Mouse (Mus musculus): ENCODE results near the gene H2-D1. TPM values are rescaled to one million over a fixed set of nuclear protein-coding genes. Genes with fewer than 3 reads are reported as not detected.

The H2-D1 gene
- polyA plus RNA-seq, 1 experiment from 2014 or later = 23.1 TPM

DNA sequence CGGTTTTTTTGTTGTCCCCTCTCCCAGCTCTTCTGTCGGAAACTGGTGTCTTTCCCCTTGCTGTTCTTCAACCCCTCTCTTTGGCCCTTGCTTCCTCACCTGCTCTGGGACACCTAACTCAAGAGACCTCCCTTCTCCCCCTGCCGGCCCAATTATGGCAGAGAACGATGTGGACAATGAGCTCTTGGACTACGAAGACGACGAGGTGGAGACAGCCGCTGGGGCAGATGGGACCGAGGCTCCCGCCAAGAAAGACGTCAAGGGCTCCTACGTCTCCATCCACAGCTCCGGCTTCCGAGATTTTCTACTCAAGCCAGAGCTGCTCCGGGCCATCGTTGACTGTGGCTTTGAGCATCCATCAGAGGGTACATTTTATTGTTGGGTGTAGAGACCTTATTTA is 19.4 kb upstream of the H2-D1 start:
- Histone ChIP-seq H3K4me1 (peaks cover 36% of the 10 kb centered on the region), H3K4me3 (peak overlapping the region; percentile 99), H3K9me3 (replicated peaks) (no peaks in the 10 kb centered on the region), H3K27ac (peak overlapping the region; percentile 100), H3K27me3 (ENCODE audit: low read depth, poor library complexity, severe bottlenecking) (no peaks in the 10 kb centered on the region), H3K36me3 (peaks cover 55% of the 10 kb centered on the region)
- DNase-seq (ENCODE audit: low spot score) = peak; percentile 61
- WGBS = 19% methylated on average over 16 of the region's 16 CpGs

DNA sequence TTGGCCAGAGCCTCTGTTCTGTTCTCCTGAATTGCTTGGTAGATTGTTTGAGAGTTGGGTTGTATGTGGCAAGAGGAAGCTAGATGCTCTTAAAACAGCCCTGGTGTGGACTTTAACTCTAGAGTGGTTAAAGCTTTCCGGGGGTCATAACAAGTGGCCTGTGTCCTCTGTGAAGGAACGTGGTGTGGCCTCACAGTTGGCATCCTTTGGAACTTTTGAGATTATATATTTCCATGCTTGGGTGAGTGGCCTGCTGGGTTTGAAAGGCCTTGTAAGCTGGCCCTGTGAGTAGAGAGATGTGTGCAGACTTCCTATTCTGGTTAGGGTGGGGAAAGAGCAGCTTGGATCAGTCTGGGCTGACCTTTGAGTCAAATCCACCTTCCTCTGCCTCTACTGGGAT is 17.5 kb upstream of the H2-D1 start:
- Histone ChIP-seq H3K4me3 (peak overlapping the region; percentile 99), H3K9me3 (replicated peaks) (no peaks in the 10 kb centered on the region), H3K27me3 (ENCODE audit: low read depth, poor library complexity, severe bottlenecking) (no peaks in the 10 kb centered on the region), H3K27ac (no peak overlapping the region), H3K4me1 (peaks cover 36% of the 10 kb centered on the region), H3K36me3 (peaks cover 74% of the 10 kb centered on the region)
- WGBS = 86% methylated on average over 2 of the region's 2 CpGs
- DNase-seq (ENCODE audit: low spot score) = no peak

DNA sequence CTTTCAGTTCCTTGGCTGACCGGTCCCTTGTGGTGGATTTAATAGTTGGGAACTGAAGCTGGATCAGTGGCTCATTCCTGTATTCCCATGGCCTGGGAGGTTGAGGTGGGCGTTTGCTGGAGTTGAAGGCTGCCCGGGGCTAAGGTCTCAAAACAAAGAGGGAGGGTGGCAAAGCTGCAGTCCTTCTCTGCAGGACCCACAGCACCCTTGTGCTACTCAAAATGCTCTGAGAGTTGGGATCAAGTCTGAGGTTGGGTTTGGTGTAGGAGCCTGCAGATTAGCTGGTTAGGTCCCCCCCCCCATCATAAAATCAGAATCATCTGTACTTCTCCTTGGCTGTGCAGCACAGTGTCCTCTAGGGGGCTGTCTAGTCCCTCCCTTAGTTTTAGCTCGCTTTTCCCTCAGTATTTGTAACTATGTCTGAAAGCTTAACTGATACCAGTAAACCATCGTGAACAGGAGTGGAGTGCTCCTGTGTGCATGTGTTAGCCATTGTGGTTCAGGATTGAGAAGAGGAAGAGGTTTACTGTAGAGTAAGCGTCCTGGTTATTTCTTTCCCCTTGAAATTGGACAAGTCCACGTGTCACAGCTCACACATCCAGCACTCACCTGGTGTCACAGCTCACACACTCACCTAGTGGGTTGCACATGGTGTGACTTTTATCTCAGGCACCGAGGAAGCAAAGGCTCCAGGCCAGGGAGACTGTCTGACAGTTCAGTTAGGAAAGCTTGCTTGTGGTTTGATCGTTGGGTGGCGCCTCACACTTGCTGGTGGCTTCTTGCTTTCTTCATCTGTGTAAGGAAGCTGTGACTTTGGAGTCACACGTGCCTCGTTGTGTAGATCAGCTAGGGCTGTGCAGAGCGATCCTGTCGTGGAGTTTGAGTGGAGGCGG is 16.6 kb upstream of the H2-D1 start:
- peak overlapping the region; percentile 6; the same call in 1 of the 2 replicates for H3K4me3 ChIP-seq
- no peaks in the 10 kb centered on the region for H3K27me3 ChIP-seq (ENCODE audit: low read depth, poor library complexity, severe bottlenecking)
- WGBS = 90% methylated on average over 15 of the region's 15 CpGs
- no peak overlapping the region for H3K27ac ChIP-seq
- H3K9me3 ChIP-seq (replicated peaks) = no peaks in the 10 kb centered on the region
- DNase-seq (ENCODE audit: low spot score) = no peak
- H3K4me1 ChIP-seq = peaks cover 27% of the 10 kb centered on the region
- peaks cover 84% of the 10 kb centered on the region for H3K36me3 ChIP-seq

DNA sequence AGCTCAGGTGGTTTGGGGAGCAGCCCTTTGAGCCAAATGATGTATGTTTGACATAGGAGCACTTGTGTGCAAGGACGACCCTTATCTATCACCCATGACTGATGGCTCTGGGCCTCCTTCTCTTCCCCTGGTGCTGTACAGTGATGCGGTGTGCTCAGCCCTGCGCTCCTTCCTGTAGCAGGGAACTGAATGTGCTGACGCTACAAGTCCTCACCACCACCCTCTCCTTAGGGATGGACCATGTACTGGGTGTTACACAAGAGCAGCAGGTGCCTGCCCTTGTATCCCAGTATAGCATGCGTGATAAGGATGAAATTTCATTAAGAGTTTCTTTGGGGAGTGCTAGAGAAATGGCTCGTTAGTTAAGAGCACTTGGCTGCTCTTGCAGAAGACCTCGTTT is 15.4 kb upstream of the H2-D1 start:
- no peak for DNase-seq (ENCODE audit: low spot score)
- peaks cover 26% of the 10 kb centered on the region for H3K4me1 ChIP-seq
- H3K27me3 ChIP-seq (ENCODE audit: low read depth, poor library complexity, severe bottlenecking) = no peaks in the 10 kb centered on the region
- peaks cover 94% of the 10 kb centered on the region for H3K36me3 ChIP-seq
- H3K4me3 ChIP-seq = no peak overlapping the region
- H3K9me3 ChIP-seq (replicated peaks) = no peaks in the 10 kb centered on the region
- 91% methylated on average over 7 of the region's 7 CpGs for WGBS
- no peak overlapping the region for H3K27ac ChIP-seq

DNA sequence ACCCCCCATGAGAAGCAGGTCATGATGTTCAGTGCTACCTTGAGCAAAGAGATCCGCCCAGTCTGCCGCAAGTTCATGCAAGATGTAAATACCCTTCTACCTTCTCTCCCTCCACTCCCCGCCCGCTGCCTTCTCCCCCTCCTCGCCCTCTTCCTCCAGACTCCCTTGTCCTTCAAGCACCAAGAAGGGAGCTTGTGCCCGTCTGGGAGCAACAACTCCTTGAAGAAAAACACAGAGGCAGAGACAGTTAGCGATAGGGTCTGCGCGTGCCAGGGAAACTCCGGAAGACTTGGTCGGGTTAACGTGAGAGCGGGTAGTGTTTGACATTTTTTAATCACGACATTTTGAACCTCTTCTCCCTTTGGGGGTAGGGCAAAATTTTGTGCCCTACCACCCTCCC is 13.5 kb upstream of the H2-D1 start:
- DNase-seq (ENCODE audit: low spot score) = no peak
- Histone ChIP-seq H3K27me3 (ENCODE audit: low read depth, poor library complexity, severe bottlenecking) (no peaks in the 10 kb centered on the region), H3K9me3 (replicated peaks) (no peaks in the 10 kb centered on the region), H3K27ac (no peak overlapping the region), H3K4me1 (peaks cover 16% of the 10 kb centered on the region), H3K4me3 (no peak overlapping the region), H3K36me3 (peaks cover 99% of the 10 kb centered on the region)
- 92% methylated on average over 14 of the region's 14 CpGs for WGBS

DNA sequence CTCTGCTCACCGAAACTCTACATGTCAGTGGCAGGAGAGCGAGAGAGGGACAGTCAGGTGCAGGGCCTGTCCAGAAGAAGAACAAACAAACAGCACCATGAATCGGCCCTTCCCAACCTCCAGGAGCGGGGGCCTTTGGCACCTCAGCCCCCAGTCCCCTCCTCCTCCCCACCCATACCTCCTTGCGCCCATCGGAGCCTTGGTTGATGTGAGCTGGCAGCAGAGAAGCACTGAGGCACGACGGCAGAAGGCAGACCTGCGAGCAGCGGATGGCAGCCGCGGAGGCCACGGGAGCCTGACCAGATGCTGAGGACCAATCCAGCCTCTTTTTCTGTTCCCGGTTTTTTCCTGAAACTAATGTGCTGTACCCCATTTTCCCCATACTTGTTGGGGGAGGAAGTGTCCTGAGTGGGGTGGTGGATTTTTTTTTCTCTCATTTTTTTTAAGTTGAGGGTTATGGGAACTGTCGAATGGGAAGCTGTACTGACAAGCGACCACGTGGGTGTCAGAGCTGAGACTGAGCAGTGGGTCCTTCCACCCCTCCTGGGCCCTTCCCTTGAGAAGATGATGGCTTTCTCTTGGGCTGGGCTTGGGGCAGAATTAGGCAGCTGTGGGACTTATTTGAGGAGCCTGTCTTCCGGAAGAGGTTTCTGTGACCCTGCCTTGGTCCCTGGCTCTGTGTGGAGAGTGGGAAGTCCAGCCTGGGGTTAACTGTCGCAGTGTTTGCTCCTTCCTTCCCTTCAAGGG is 12.9 kb upstream of the H2-D1 start:
- no peak overlapping the region for H3K27ac ChIP-seq
- DNase-seq (ENCODE audit: low spot score) = no peak

DNA sequence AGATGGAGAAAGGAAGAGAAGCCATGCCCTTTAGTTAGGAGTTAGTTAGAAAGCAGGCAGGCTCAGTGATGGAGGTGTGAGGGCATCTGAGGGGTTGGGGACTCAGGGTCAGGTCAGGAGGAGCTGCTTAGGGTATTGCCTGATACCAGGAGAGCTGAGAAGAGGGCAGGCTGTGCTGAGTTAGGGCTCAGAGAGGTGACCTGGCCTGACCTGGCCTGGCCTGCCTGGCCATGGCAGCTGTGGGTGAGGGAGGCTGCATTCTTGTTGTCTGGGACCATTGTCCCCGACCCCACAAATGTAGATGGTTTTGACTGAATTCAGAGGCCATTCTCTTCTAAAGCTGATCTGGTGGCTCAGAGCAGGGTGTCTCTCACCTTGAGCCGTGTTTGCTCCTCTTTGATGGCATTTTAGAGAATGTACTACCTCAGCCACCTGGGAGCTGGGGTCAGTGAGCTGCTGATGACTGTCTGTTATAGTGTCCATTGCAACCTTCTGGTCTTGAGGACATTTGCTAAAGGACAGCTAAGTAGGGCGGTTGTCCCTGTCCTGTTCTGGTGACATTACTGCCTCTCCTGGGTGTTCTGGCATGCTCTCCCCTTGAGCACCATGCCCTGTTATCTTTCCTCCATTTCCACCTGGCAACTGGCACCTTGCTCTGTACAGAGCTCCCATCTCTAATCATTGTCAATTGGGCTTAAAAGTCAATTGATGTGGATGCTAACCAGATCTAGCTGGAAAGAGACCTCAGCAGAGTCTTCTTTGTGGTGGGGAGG is 12.0 kb upstream of the H2-D1 start:
- no peak for DNase-seq (ENCODE audit: low spot score)
- 96% methylated on average over 3 of the region's 3 CpGs for WGBS
- Histone ChIP-seq H3K27me3 (ENCODE audit: low read depth, poor library complexity, severe bottlenecking) (no peaks in the 10 kb centered on the region), H3K27ac (no peak overlapping the region), H3K4me3 (no peak overlapping the region), H3K4me1 (peaks cover 4% of the 10 kb centered on the region), H3K9me3 (replicated peaks) (no peaks in the 10 kb centered on the region), H3K36me3 (peaks cover 89% of the 10 kb centered on the region)

More for the DNA sequence above, 12.9 kb upstream of the H2-D1 start:
- H3K27me3 ChIP-seq (ENCODE audit: low read depth, poor library complexity, severe bottlenecking) = no peaks in the 10 kb centered on the region
- 92% methylated on average over 19 of the region's 19 CpGs for WGBS
- H3K9me3 ChIP-seq (replicated peaks) = no peaks in the 10 kb centered on the region
- no peak overlapping the region for H3K4me3 ChIP-seq
- H3K4me1 ChIP-seq = peaks cover 9% of the 10 kb centered on the region
- H3K36me3 ChIP-seq = peaks cover 98% of the 10 kb centered on the region

DNA sequence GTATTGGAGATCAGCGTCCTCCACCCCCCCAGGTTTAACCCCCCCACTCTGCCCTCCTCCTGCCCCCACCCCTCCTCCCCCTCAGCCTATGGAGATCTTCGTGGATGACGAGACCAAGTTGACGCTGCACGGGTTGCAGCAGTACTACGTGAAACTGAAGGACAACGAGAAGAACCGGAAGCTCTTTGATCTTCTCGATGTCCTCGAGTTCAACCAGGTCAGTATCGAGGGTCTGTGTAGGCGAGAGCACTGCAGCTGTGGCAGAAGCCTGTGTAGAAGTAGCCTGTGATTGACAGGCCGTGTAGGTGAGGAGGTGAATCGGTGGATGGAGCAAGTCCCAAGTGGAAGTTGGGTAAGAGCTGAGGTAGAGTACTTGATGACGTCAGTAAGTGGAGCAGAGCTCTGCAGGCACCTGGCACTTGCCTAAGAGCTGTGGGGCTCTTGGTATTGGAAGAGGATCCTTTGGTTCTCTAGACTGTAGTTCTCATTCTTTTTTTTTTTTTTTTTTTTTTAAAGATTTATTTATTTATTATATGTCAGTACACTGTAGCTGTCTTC is 11.3 kb upstream of the H2-D1 start:
- Histone ChIP-seq H3K27ac (no peak overlapping the region), H3K4me1 (peaks cover 4% of the 10 kb centered on the region), H3K9me3 (replicated peaks) (no peaks in the 10 kb centered on the region), H3K4me3 (no peak overlapping the region), H3K36me3 (peaks cover 82% of the 10 kb centered on the region), H3K27me3 (ENCODE audit: low read depth, poor library complexity, severe bottlenecking) (no peaks in the 10 kb centered on the region)
- 89% methylated on average over 15 of the region's 15 CpGs for WGBS
- DNase-seq (ENCODE audit: low spot score) = no peak

DNA sequence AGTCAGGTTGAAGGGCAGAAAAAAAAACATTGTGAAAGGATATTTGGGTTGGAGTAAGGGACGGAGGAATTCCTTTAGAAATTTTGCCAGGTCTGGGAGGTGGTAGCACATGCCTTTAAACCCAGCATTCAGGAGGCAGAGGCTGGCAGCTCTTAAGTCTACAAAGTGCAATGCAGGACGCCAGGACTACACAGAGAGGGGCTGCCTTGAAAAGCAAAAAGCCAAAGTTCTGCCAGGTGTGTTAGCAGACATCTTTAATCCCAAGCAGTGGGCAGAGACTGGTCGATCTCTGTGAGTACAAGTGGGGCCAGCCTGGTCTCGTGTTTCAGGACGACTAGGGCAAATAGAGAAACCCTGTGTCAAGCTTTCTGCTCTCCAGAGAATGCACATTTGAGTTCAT is 10.5 kb upstream of the H2-D1 start:
- DNase-seq (ENCODE audit: low spot score) = no peak
- H3K4me1 ChIP-seq = no peaks in the 10 kb centered on the region; the same call in 1 of the 2 replicates
- no peak overlapping the region for H3K27ac ChIP-seq
- H3K27me3 ChIP-seq (ENCODE audit: low read depth, poor library complexity, severe bottlenecking) = no peaks in the 10 kb centered on the region
- peaks cover 74% of the 10 kb centered on the region for H3K36me3 ChIP-seq
- no peaks in the 10 kb centered on the region for H3K9me3 ChIP-seq (replicated peaks)
- WGBS = 90% methylated on average over 5 of the region's 5 CpGs
- H3K4me3 ChIP-seq = no peak overlapping the region

DNA sequence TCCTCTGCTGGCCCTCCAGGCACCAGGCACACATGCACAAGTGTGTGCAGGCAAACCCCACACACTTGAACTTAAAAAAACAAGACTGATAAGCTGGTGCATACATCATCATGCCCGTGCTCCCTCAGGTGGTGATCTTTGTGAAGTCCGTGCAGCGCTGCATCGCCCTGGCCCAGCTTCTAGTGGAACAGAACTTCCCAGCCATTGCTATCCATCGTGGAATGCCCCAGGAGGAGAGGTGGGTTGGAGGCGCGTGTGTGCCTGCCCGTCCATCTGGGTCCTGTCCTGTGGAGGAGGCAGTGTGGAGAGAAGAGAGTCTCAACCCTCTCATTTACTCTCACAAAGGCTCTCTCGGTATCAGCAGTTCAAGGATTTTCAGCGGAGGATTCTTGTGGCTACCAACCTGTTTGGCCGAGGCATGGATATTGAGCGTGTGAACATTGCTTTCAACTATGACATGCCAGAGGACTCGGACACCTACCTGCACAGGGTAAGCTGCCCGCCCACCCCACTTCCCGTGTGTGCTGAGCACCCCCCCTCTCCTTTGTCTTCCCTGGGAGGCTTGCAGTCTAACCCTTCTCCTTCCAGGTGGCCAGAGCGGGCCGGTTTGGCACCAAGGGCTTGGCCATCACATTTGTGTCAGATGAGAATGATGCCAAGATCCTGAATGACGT is 9.8 kb upstream of the H2-D1 start:
- no peak overlapping the region for H3K27ac ChIP-seq
- no peaks in the 10 kb centered on the region; the same call in none of the 2 replicates for H3K4me1 ChIP-seq
- peaks cover 67% of the 10 kb centered on the region for H3K36me3 ChIP-seq
- H3K27me3 ChIP-seq (ENCODE audit: low read depth, poor library complexity, severe bottlenecking) = no peaks in the 10 kb centered on the region
- WGBS = 92% methylated on average over 18 of the region's 18 CpGs
- H3K4me3 ChIP-seq = no peak overlapping the region
- no peak for DNase-seq (ENCODE audit: low spot score)
- H3K9me3 ChIP-seq (replicated peaks) = no peaks in the 10 kb centered on the region

DNA sequence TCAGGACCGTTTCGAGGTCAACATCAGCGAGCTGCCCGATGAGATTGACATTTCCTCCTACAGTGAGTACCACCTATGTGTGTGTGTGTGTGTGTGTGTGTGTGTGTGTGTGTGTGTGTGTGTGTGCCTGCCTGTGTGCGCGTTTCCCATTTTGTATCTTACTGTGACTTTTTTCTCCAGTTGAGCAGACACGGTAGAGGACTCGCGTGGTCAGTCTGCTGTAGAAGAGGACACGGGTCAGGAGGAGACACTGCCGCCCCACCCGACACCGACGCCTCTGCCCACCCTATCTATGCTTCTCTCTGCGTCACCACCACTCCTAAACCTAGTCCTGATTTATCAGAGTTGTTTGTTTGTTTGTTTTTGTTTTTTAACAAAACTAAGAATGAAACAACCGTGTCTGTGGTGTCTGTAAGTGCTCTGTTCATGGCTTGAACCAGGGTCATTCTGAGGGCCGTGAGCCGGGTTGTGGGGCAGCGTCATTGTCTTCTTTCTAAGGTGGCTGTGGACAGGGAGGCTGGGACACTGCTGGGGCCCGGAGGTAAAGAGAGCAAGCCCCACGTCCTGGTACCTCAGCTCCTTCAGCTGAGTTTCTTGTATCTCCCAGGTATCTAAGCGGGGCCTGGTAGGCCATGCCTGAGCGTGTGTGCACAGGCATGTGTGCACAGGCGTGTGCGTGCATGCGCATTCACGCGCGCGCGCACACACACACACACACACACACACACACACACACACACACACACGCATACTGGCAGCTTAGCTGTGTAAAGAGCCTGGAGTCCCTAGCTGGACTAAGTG is 9.0 kb upstream of the H2-D1 start:
- Histone ChIP-seq H3K27ac (no peak overlapping the region), H3K4me1 (peaks cover 3% of the 10 kb centered on the region), H3K27me3 (ENCODE audit: low read depth, poor library complexity, severe bottlenecking) (no peaks in the 10 kb centered on the region), H3K9me3 (replicated peaks) (no peaks in the 10 kb centered on the region), H3K4me3 (no peak overlapping the region), H3K36me3 (peaks cover 59% of the 10 kb centered on the region)
- WGBS = 88% methylated on average over 32 of the region's 32 CpGs
- DNase-seq (ENCODE audit: low spot score) = no peak
